Mouse (Mus musculus): Measurements from ENCODE around the gene Csrp2. TPM values are rescaled to one million over a fixed set of nuclear protein-coding genes. Genes with fewer than 3 reads are reported as not detected.

Gene Csrp2
- 10 to 100 TPM; 76.9 to 77.5 TPM for total RNA-seq (2021)
- long read RNA-seq, transcript Csrp2-201 (6 exons, 1,384 nt): major isoform, 15 of 20 reads
- long read RNA-seq, partial matches to known transcripts: 3 of 20 reads
- long read RNA-seq, other reads (novel, unspliced or antisense): 1 of 20 reads

DNA sequence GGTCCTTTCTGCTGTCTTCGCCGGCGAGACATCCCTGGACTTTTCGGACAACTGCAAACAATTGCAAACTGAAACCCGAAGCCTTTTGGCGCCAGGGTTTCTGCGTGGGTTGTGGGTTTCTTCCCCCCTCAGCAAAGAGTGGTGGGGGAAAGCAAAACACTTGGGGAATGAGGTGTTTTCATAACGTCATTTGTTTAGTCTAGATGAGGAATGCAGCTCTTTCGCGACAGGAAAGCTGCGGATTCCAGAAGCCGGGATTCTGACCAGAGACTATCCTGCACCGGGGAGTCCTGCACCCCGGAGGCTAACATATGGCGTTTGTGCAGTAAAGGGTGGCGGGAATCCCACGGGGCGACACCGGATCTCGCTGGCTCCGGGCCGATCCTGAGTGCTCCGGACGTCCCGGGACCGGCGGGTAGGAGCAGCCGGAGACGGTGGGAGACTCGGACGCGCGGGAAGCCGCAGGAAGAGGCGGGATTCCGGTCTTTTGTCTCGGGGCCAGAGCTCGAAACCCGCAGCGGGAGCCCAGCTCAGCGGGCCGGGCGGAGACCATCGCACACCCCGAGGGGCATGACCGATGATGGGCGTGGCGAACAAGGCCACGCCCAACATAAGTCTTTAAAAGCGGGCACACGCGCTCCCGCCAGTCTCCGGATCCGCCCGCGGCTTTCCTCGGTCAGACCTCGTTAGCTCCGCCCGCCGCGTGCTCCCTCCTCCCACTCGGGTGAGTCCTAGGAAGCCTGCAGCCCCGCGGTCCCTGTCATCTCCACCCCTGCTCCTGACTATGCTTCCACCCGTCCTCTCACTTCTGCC lies at the start of gene Csrp2:
Gene Csrp2 (plus strand): TSS at position 259 of the 813 bp plus-strand sequence.
- DNase-seq (ENCODE audit: low spot score in 2 of 2): peak; percentile 75 to 82

DNA sequence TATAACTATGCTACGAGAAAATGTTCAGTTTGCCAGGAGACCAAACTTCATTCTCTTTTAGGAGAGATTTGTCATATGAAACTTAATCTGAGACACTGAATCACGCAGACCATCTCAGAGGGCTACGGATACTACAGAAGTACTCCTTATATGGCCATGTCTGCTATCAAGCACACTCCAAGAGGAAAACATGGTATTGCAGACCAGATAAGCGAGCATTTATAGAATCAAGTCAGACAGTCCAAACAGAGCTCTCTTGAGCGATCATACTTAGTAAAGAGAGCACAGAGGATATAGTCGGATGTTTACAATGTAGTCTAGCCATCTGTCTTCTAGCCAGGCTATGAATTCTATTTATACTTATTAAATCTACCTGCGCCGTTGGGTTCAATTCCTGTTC lies 44.7 kb upstream of the Csrp2 start:
- no peak for DNase-seq (ENCODE audit: low spot score in 2 of 2)

GRCm38 (mm10) chr10:110876956-110877355 lies 42.6 kb upstream of the Csrp2 start:
- DNase-seq (ENCODE audit: low spot score in 2 of 2): no peak

GRCm38 (mm10) chr10:110877851-110878250 lies 41.7 kb upstream of the Csrp2 start:
- DNase-seq (ENCODE audit: low spot score in 2 of 2): no peak

DNA sequence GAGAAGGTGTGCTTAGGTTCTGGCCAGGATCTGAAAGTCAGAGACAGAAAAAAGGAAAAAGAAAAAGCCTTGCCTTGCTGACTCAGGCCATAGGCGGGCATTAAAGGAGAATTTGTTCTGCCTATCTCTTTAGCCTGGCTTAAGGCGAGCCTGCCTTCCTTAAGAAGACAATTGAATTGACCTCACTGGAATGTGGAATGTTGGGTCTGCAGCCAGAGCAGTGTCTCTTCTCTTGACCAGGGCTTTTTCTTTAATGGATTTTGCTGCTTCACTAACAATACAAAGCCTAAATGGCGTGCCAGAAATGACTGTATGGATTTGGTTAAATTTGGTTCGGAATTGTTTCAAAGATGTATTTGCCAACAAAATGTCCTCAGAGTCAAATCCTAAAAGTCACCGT lies 40.9 kb upstream of the Csrp2 start:
- DNase-seq (ENCODE audit: low spot score in 2 of 2): no peak

- DNase-seq (ENCODE audit: low spot score in 2 of 2): no peak
These were observed 40.0 kb upstream of the Csrp2 start for GRCm38 (mm10) chr10:110879426-110880066.

- DNase-seq (ENCODE audit: low spot score in 2 of 2): no peak
These were observed 38.2 kb upstream of the Csrp2 start for GRCm38 (mm10) chr10:110881346-110881745.

DNA sequence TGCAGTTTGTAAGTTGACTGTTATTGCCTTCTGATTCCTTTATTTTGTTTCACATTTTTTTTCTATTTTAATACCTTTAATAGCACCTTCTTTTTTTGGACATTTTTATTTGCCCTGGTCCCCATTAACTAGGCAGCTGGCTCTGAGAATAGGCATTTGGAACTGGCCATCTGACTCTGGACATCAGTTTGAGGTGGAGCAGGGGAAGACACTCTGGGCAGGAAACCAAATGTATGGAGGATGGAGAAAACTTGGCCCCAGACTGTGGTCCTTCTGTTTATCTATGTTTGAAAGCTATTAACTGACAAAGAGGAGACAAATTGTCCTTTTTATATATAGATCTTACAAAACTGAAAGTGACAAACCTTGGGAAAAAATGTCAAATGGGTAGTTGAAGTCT lies 36.9 kb upstream of the Csrp2 start:
- DNase-seq (ENCODE audit: low spot score in 2 of 2): no peak

DNA sequence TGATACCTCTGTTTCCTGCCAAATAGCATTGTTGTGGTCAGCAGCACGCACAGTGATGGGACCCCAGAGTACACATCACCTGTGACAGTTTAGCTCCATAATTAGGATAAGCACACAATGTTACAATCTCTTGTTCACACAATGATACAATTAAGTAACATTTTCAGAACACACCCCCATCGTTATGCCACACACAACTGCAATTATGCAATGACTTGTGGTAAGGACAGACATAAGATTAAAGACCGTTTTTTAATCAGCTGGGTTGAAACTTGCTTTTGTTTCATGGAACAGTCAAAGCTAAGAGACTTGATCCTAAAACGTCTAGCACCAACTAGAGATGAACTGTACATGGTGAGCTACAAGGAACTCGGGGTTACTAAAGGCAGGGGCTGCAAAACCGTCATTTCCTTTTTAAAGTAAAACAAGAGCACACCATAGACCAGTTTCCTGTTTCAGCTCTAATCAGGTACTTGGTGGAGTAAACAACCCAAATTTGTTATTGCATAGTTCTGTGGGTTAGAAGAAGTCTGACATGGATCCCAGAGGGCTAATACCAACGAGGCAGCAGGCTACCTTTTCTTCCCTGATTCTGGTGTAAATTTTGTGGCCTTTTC lies 28.8 kb upstream of the Csrp2 start:
- DNase-seq (ENCODE audit: low spot score in 2 of 2): no peak

DNA sequence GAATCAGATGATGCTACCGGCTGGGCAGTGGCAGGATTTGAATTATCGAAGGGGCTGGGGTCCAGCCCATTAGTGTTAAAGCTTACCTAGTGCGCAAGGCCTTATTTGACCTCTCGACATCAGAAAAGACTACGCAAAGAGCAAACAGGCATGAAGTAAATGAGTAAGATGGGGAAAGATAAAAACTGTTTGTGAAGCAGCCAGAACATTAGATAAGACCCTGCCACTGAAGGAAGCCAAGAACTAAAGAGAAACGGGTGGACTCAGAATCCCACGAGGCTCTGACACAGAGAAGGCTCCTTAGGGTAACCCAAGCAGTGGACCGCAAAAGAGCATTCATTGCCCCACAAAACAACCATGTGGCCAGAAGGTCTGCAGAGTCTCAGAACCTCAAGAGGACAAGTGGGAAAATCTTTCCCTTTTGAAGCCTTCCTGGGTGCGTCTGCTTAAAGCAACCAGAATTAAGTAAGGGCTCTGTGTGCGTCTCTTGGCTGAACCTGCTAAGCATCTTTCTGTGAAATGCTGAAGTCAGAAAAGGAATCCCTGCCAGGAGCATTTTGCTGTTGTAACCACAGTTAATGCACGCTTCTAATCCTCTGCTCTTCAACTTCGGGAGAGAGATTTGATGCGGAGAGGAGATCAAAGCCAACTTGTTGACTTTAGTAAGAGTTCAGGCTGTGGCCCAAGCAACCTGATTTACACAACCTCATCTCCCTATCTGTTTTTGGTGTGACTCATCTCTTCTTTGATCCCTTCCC lies 19.7 kb upstream of the Csrp2 start:
- no peak for DNase-seq (ENCODE audit: low spot score in 2 of 2)

DNA sequence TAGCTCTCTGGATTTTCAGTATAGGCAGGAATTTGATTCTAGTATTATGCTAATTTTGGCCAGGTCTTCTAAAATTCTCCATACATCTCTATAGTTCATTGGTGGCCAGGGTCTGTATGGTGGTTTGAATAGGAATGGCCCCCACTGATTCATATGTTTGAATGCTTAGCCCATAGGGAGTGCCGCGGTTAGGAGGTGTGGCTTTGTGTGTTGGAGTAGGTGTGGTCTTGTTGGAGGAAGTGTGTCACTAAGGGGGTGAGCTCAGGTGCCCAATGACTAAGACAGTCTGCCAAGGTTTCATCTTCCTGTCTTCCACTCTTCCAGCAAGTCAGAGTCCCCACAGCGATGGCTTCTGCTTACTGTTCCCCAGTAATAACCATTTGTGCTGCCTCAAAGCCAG lies 15.7 kb upstream of the Csrp2 start:
- no peak for DNase-seq (ENCODE audit: low spot score in 2 of 2)

DNA sequence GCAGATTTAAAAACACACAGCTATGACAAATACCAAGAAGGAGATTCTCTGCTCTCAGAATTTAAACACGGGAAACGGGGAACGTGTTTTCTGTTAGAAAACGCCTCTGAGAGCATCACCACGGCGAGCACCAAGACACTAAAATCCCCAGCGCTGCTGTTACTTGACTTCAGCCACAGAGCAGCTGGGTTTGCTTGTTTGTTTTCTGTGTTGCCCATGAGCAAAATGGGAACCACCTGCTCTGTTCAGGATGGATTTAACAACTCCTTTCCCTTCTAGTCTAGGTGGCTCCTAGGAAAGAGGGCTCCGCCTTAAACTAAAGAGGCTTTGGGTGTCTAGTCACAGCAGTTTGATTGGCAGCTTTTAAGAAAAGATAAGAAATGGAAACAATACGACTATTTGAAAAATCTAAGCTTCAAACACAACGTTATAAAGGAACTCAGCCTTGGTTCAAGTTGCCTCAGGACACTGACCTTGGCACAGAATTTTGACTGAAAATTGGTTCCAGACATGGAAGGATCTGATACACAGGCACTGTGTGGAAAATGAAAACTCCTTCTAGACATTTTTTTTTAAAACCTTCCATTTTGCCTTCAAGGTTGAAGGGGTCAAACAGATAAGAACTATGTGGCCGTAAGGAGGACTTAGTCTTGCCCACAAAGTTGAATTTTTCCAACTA lies 2.8 kb upstream of the Csrp2 start:
- DNase-seq (ENCODE audit: low spot score in 2 of 2): no peak

- no peak for DNase-seq (ENCODE audit: low spot score in 2 of 2)
These were observed 2.1 kb upstream of the Csrp2 start for GRCm38 (mm10) chr10:110917521-110917920.

- no peak for DNase-seq (ENCODE audit: low spot score in 2 of 2)
These were observed 886 bp upstream of the Csrp2 start for GRCm38 (mm10) chr10:110918414-110919391.

DNA sequence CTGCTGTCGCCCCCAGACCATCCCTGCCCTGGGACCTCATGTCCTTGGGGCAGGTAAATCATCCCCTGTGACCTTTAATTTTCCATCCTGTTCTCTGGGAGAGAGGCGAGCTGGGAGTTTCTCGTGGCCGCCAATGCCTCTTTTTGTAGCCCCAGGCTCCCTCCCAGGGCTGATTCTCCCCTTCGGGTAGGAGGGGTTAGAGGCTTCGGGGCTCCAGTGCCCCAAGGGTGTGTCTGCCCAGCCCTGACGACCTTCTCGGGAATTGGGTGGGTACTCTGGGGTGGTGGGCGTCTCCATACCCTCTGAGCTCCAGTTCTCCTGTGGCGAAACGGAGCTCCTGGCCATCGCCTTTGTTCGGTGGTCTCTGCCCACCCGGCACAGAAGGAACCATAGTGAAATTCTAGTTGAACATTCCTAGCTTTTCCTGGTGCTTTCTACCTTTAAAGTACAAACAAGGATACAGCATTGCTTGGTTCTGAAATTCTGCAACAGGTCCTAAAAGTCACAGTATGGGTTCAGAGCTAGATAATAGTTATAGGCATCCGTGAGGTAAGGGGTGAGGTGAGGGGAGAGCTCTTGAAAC lies 870 bp downstream of the Csrp2 start:
- no peak for DNase-seq (ENCODE audit: low spot score in 2 of 2)

DNA sequence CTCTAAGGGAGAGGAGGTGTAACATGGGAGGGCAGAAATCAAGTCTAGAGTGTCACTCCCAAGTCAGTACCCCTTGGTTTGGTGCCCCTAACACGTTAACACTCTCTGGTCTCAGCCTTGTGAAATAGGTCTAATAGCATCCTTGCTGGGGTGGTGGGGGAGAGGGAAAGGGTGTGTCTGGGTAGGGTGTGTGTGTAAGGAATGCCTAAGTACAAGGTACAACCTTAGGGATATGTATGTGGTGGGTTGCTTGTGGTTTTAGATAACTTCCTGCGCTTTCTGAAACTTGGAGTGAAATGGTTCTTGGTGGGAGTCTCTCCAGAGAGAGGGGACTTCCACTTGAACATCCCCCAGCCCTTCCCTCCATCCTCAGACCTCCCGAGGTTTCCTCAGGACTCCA lies 2.3 kb downstream of the Csrp2 start:
- DNase-seq (ENCODE audit: low spot score in 2 of 2): no peak

- DNase-seq (ENCODE audit: low spot score in 2 of 2): no peak
These were observed 3.0 kb downstream of the Csrp2 start for GRCm38 (mm10) chr10:110922612-110923011.

DNA sequence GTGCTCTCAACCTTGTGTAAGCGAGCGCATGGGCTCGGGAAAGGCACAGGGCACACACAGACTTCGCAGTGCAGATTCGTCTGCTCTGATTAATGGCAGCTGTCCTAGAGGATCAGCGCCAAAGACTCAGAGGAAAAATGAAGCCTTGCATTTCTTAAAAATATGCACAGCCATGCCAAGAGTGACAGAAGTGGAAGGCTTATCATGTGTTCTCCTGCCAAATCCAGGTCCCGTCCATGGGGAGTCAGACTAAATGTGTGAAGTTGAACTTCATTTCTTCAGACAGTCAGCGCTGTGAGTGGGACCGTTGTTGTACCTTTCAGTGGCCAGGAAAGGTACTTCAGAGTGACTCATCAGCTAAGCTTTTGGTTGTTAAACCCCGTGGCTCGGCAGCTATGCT lies 7.9 kb downstream of the Csrp2 start:
- DNase-seq (ENCODE audit: low spot score in 2 of 2): no peak

DNA sequence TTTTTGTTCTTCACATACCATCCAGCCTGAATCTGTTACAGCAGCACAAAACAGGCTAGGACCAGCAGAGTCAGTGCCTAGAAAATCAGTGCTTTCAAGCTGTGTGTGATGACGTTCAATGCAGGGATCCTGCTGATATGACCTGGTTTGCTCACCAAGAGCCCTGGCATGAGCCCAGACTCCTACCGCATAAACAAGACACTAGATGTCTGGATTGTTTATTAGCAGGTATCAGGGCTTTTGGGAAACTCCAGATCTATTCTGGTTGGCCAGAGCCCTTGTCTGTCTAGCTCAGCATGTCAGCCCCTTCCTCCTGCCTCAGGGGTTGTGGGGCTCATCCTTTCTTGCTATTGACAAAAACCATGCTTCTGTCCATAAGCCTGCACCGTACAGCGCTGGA lies 10.2 kb downstream of the Csrp2 start:
- no peak for DNase-seq (ENCODE audit: low spot score in 2 of 2)

Measured in layer of hippocampus, postnatal 10 days (tissue).